11 mouse cellular contexts compared by ENCODE assay signal in the genomic region with DNA sequence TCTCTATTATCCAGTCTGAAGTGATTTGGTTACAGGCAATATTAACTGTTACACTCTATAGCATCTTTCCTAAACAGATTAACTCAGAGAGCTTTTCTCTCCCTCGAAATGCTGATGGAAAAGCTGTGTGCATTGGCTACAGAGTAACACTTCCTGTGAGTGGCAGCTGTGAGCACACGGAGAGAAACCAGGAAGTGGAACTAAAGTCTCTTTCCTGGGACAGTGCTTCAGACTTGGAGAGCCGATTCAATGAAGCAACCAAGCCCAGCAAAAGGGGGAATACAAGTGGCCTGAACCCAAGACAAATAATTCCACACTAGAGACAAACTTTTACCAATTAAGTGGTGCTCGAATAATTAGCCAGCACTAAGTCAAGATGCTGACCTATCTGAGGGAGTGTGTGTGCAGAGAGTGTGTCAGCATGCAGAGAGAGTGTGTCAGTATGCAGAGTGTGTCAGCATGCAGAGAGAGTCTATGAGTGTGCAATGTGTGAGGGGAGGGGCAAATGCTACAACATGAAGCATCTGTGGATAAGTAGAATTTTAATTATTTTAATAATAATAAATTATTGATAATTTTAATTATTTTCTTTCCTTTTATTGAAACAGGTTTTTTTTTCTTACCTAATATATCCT.
DNase-seq lines count a peak whose midpoint lies in the region; ATAC-seq and TF ChIP-seq lines count a peak whose summit lies in the region.
"Had no signal": no experiment of that assay in that cellular context is flagged by ENCODE, and none has a peak within 500 bp of the region (broad histone marks: within the 10 kb centered on the region; RNA-seq: fewer than 3 reads in every experiment).

No protein-coding gene starts in this region.

- no peak overlapping the region for H3K4me3 ChIP-seq in heart, embryonic 10.5 days
- no peak overlapping the region for H3K4me3 ChIP-seq in heart, embryonic 12.5 days
- H3K4me3 ChIP-seq in intestine, postnatal 0 days (ENCODE audit: low read depth, low read length) = no peak overlapping the region
- H3K4me3 ChIP-seq: liver, embryonic 13.5 days had no signal

- no peak overlapping the region for H3K9ac ChIP-seq in heart, embryonic 12.5 days
- no peak overlapping the region for H3K9ac ChIP-seq in intestine, postnatal 0 days (ENCODE audit: low read depth, low read length)
- H3K9ac ChIP-seq: liver, embryonic 13.5 days had no signal

- H3K4me2 ChIP-seq in heart, embryonic 12.5 days = no peak overlapping the region
- no peak overlapping the region for H3K4me2 ChIP-seq in intestine, postnatal 0 days (replicated peaks; ENCODE audit: low read depth)
- H3K4me2 ChIP-seq: liver, embryonic 13.5 days had no signal

- no peak for ATAC-seq in heart, embryonic 12.5 days (ENCODE audit: insufficient number of reproducible peaks, low FRiP score)
- ATAC-seq in intestine, postnatal 0 days = no peak
- ATAC-seq: intestine, embryonic 16.5 days had no signal

- H3K36me3 ChIP-seq in heart, embryonic 10.5 days = no peaks in the 10 kb centered on the region
- H3K36me3 ChIP-seq in heart, embryonic 12.5 days = no peaks in the 10 kb centered on the region
- no peaks in the 10 kb centered on the region for H3K36me3 ChIP-seq in intestine, postnatal 0 days (ENCODE audit: control insufficient read depth, insufficient read depth)
- H3K36me3 ChIP-seq: liver, embryonic 13.5 days had no signal

- H3K27me3 ChIP-seq in heart, embryonic 10.5 days (ENCODE audit: insufficient read depth, poor library complexity, severe bottlenecking) = no peaks in the 10 kb centered on the region
- H3K27me3 ChIP-seq in heart, embryonic 12.5 days (replicated peaks) = no peaks in the 10 kb centered on the region
- H3K27me3 ChIP-seq in intestine, postnatal 0 days (replicated peaks; ENCODE audit: control insufficient read depth, insufficient read depth, low read length) = no peaks in the 10 kb centered on the region
- H3K27me3 ChIP-seq: liver, embryonic 13.5 days had no signal

- 0 out of 2 replicates have a peak, but pooled peaks cover 3% of the 10 kb centered on the region for H3K4me1 ChIP-seq in heart, embryonic 10.5 days
- peaks cover 13% of the 10 kb centered on the region for H3K4me1 ChIP-seq in heart, embryonic 12.5 days (replicated peaks)
- H3K4me1 ChIP-seq in intestine, postnatal 0 days (replicated peaks; ENCODE audit: control insufficient read depth, insufficient read depth, low read length) = no peaks in the 10 kb centered on the region

- WGBS in heart, embryonic 10.5 days = 47% methylated on average over 4 of the region's 4 CpGs
- WGBS in heart, embryonic 12.5 days = 40% methylated on average over 4 of the region's 4 CpGs
- WGBS in intestine, postnatal 0 days = 40% methylated on average over 4 of the region's 4 CpGs

- DNase-seq in heart, embryonic 10.5 days (ENCODE audit: low spot score) = no peak
- peak; percentile 34 for DNase-seq in 3134 (ENCODE audit: extremely low read depth, insufficient read length, low spot score)
- peak; percentile 45 for DNase-seq in brain, embryonic 14.5 days (ENCODE audit: low read depth)
- DNase-seq in lung, postnatal 10 days = peak; percentile 18
- no peak for DNase-seq in kidney, adult 8-10 months
- no peak for DNase-seq in left cerebral cortex, adult 11 months (ENCODE audit: low spot score)
- DNase-seq: liver, embryonic 13.5 days; right cerebral cortex, adult 18-20 months had no signal

- no peak for TF ChIP-seq CTCF in brain, embryonic 14.5 days (IDR thresholded peaks at IDR 0.05; ENCODE audit: borderline replicate concordance, extremely low read depth, insufficient read depth, insufficient read length)
- no peak for TF ChIP-seq CTCF in intestine, postnatal 0 days (IDR thresholded peaks at IDR 0.05; ENCODE audit: low read depth)

- TF ChIP-seq POLR2A in brain, embryonic 14.5 days (IDR thresholded peaks at IDR 0.05; ENCODE audit: borderline replicate concordance, extremely low read depth, insufficient read depth, insufficient read length, poor library complexity, severe bottlenecking) = no peak

- H3K9me3 ChIP-seq in heart, embryonic 10.5 days = no peaks in the 10 kb centered on the region
- peaks cover 8% of the 10 kb centered on the region for H3K9me3 ChIP-seq in heart, embryonic 12.5 days (replicated peaks)
- no peaks in the 10 kb centered on the region for H3K9me3 ChIP-seq in intestine, postnatal 0 days (ENCODE audit: control insufficient read depth)
- H3K9me3 ChIP-seq: liver, embryonic 13.5 days had no signal

- H3K27ac ChIP-seq in heart, embryonic 10.5 days = 0 out of 2 replicates have a peak overlapping the region, but pooled peaks have one; percentile 1
- no peak overlapping the region for H3K27ac ChIP-seq in heart, embryonic 12.5 days (ENCODE audit: poor library complexity, severe bottlenecking)
- no peak overlapping the region for H3K27ac ChIP-seq in intestine, postnatal 0 days (ENCODE audit: low read depth, low read length)
- H3K27ac ChIP-seq: liver, embryonic 13.5 days had no signal

Comparison
In these comparisons a context has a peak if more than half of its experiments do, and no peak if none do; other contexts are left out.
1. DNase-seq: peak in 3134 (single experiment), brain, embryonic 14.5 days (single experiment) and lung, postnatal 10 days (single experiment); none in heart, embryonic 10.5 days (single experiment), kidney, adult 8-10 months (0 of 2) and left cerebral cortex, adult 11 months (single experiment).